Mouse (Mus musculus) telencephalon, adult 2 months (tissue): ENCODE results near the gene Ap3b1.
"Not testable (repeated sequence)": the region's sequence is repeated elsewhere in the genome, so short reads cannot be mapped to it uniquely, and the experiment has no call there.

ENCODE experiments used
- DNase-seq: peaks from one replicate; pipeline ENCODE4 v3.0.0-alpha.2; 2011; ENCODE audit warnings: low read depth, low spot score

Gene Ap3b1

DNA sequence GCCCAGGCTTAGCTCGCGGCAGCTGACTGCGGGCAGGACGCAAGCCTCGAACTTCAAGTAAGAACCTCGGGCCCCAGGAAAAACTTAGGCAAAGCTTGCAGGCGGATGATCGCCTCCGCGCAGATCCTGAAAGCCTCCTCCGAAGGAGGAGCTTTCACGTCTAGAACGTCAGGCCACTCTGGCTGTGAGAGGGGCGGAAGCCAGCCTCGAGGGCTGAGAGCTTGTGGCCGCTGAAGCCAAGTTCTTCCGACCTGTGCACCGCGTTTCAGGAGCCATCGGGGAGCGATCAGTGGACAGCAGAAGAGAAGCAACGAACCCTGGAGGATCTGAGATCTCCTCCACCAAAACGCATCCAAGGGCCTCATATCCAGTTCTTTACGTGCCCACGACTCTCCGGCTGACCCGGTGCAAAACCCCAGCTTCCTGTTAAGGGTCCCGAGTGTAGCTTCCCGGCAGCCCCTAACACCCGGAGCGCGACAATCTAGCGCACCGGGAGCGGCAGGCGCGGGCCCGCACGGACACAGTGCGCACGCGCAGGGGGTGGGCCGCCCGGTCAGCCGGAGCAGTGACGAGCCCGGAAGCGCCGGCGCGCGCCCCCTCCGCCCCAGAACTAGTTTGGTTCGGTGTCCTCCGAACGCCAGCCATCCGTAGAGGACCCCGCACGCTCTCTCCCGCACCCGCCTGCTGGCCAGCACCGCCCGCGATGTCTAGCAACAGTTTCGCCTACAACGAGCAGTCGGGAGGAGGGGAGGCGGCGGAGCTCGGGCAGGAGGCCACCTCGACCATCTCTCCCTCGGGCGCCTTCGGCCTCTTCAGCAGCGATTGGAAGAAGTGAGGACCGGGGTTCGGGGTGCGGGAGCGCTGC is at the start of gene Ap3b1:
Ap3b1 (plus strand) TSS at position 560 of the 865 bp plus-strand sequence.
- DNase-seq: peak; percentile 68

DNA sequence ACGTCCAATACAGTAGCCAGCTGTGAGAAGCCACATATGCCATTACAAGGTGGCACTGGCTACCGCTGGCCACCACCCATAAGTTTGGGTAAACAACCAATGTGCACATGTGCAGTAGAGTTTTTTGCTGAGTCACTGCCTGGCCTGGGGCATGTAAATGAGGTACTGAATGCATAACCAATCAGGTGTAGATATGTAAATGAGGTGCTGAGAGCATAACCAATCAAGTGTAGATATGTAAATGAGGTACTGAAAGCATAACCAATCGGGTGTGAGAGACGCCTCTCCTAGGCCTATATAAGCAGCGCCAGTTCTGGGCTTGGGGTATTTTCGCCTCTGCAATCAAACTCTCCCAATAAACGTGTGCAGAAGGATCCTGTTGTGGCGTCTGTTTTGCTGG is 45.9 kb upstream of the Ap3b1 start:
- not testable (repeated sequence) for DNase-seq

DNA sequence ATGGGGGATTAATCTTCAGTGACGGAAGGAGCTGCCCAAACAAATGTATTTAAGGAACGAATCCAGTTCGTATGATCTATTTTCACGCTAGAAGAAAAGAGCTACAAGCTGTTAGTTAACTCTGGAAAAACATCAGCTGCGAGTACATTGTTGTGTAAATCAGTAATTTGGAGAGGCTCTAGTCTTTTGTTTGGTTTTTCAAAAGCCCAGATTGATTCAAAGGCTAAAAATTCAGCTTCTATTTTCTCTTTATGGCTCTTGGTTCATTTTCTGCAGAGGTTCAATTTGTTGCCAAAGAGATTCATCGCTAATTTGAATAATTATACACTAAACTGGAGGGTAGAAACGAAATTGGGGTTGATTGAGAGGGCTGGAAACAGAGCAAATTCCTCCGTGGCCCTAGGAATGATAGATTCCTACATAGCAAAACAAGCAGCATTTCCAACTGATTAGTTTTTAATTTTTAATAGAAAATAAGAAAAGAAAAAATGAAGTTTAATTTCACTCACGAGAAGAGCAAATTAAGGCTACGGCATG is 41.7 kb upstream of the Ap3b1 start:
- DNase-seq: peak; percentile 57

- no peak for DNase-seq
Observed at GRCm38 (mm10) chr13:94321094-94321792, 37.5 kb upstream of the Ap3b1 start.

- DNase-seq: no peak
Observed at GRCm38 (mm10) chr13:94322475-94322874, 36.3 kb upstream of the Ap3b1 start.

- no peak for DNase-seq
Observed at GRCm38 (mm10) chr13:94328063-94328462, 30.7 kb upstream of the Ap3b1 start.

DNA sequence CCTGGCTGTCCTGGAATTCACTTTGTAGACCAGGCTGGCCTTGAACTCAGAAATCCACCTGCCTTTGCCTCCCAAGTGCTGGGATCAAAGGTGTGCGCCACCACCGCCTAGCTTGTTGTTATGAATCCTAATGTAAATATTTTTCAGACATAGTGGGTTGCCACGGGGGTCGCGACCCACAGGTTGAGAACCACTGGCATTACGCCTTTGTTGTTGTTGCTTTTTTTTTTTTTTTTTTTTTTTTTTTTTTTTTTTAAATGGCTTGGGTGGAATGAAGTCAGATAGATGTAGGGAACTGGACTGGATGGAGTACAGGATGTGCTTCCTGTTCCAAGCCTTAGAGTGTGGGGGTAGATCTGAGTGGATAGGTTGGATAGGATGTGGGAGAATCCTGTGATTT is 29.8 kb upstream of the Ap3b1 start:
- not testable (repeated sequence) for DNase-seq

DNA sequence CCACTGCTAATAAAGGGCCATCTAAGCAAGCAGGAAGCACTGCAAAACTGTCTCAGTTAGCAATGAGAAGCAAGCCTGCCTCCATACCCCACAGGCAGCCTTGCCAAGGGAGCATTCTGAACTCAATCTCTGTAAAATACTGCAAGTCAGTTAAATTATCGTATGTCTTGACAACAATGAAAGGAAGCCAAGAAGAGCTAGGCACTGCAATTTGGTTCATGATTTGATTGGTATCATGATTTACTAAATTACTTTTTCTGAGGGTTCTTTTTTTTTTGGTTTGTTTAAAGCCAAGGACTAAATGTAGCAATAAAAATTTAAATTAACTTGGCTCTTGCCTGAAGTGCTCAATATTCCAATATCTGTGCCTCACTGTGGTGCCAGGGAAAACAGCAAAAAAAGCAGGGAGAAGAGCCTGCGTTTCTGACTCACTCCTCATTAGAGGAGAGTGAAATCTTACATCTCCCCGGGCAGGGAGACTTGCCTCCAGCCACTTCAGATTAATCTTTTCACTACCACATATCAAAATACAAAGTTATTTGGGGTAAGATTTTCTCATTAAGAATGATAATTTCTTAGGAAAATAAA is 28.3 kb upstream of the Ap3b1 start:
- DNase-seq: peak; percentile 28

- no peak for DNase-seq
Observed at GRCm38 (mm10) chr13:94338357-94338756, 20.4 kb upstream of the Ap3b1 start.

DNA sequence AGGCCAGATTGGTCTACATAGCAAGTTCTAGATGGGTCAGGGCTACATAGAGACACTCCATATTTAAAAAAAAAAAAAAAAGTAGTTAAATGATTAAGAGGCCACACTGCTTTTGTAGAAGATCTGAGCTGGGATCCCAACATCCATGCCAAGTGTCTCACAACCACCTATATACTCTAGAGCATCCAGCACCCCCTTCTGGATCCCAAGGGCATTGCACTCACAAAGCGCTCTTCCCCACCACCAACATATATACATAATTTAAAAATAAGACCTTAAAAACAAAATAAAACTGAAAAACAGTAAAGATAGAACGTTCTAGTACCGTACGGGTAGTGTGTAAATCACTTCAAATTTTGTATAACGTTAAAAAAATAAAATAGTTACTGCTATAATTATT is 15.6 kb upstream of the Ap3b1 start:
- no peak for DNase-seq

- not testable (repeated sequence) for DNase-seq
Observed at GRCm38 (mm10) chr13:94344600-94344999, 14.2 kb upstream of the Ap3b1 start.

DNA sequence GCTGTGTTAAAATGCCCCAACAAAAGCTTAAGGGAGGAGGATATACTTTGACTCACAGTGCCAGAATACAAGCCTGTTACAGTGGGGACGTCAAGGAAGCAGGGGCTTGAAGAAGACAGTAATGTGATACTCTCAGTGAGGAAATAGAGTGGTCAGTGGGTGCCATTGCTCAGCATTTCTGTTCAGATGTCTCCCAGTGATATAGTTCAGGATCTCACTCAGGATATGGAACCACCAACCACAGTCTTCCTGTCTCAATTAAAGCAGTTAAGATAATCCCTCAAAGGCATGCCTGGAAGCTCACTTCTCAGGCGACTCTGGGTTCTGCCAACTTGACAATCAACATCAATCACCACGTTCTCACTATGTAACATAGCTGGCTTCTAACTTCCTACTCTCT is 4.2 kb upstream of the Ap3b1 start:
- no peak for DNase-seq

GRCm38 (mm10) chr13:94358101-94358400 is 709 bp upstream of the Ap3b1 start:
- DNase-seq: no peak

DNA sequence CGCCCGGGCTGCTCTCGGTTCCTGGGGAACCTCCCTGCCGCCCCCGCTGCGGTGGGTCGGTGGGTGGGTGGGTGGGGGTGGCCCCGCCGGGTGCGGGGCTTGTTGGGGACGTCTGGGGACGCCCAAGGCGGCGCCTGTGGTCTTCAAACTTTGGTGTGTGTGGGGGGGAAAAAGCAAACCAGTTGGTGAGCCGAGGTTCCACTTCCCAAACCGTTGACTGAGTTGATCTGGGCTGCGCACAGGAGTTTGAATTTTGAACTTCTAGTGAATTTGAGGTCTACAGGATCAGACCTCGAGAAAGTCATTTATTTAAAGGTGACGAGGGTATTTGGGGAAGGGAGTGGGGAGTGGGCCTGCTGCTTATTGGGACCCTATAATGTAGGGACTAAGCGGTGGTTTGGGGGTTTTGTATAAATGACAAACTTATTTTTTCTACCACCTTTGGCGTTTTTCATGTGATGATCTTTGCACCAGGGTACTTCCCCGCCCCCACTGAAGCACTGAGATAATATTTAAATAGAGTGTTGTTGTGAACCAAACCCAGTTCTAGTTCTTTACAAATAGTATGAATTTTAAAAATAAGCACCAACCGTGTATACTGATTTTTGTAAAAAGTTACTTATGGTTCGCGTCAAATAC is 641 bp downstream of the Ap3b1 start:
- no peak for DNase-seq

DNA sequence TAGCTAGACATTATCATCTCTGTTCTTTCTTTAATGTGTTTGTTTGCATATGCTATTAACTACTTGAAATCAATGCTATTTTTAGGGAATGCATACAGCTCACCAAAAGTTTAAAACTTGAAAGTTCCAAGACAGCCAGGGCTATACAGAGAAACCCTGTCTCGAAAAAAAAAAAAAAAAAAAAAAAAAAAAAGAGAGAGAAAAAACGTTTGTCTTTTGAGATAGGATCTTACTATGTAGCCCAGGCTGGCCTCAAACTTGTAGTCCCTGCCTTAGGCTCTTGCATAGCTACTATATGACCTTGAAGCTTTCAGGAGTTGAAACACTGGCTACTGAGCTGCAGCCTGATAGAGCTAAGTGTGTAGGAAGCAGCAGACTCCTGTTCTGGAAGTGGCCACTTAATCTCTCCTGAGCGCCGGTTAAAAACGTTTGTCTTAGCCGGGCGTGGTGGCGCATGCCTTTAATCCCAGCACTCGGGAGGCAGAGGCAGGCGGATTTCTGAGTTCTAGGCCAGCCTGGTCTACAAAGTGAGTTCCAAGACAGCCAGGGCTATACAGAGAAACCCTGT is 2.3 kb downstream of the Ap3b1 start:
- DNase-seq: not testable (repeated sequence)

DNA sequence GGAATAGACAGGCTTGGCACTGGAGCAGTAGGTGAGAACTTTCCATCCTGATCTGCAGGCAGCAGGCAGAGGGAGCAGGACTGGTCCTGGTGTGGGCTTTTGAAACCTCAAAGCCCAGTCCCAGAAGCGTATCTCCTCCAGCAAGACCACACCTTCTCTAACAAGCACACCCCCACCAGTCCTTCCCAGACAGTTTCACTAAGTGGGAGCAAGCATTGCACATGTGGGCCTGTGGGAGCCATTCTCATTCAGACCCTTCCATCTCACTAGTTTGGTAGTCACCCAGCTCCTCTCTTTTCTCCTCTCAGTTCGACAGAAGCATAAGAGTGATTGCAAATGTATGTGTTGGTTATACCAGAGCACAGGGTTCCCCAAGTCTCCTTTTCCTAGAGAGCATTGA is 5.6 kb downstream of the Ap3b1 start:
- no peak for DNase-seq

DNA sequence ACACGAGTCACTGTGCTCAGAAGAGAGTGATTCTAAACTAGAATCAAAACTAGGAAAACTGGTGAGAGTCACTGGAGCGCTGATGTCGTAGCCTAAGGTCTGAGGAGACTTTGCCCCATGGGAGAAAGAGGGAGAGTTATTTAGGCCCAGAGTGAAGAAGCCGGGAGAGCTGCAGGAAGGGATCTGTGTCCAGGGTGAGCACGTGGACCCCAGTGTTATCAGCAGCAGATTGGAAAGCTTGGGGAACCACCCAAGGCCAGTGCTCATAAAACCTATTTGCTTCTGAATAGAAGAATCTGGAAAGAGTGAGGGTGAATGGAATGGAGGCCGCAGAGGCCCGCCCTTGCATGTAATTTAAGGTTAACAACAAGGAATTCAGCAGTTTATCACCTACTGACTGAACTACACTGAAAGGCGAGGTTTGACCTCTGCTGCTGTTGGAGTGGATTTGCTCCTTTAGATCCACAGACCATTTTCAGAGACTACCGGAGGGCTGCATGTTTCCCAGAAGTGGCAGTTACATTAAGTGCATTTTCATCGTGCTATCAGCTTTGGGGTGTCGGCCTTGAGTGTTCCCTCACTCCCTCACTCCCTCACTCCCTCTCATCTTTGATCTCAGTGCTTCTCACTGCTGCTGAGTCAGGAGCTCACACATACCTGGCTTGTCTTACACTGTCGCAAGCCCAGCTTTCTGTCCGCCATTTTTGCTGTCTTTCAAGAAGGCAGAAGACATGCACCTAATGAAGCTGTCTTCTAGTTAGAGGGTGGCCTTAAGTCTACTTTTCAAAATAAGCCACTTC is 6.5 kb downstream of the Ap3b1 start:
- DNase-seq: no peak

DNA sequence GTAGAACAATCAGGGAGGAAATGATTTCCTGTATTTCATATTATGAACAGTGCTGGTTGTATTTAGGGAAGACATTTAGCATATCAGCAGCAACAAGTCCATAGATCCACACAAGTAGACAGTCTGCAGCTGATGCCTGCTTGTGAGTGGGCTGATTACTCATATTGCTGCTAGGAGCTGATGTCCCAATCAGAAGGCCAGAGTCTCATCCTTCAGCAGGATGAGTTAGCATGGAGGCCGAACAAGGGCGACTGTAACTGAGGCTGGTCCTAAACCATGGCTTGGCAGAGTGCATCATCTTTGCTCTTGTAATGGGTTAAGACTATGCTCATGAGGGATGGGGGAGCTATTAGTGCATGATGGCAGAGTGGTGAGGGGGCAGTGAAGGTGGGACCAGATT is 9.1 kb downstream of the Ap3b1 start:
- no peak for DNase-seq

DNA sequence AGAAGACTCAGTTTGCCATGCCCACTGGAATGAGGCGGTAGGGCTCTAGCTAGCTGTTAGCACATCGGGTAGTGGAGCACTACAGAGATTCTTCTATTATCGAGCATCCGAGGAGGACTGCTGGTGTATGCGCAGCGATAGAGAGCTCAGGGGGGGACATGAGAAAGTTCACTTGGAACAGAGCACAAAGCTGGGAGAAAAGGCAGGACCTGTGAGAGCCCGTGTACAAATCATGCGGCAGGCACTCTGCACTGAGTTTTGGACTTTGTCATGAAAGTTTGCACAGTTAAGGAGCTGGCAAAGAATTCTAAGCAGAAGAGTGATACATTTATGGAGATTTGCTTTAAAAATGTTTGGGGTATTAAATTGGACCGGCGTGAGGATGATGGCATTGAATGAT is 11.8 kb downstream of the Ap3b1 start:
- DNase-seq: no peak

DNA sequence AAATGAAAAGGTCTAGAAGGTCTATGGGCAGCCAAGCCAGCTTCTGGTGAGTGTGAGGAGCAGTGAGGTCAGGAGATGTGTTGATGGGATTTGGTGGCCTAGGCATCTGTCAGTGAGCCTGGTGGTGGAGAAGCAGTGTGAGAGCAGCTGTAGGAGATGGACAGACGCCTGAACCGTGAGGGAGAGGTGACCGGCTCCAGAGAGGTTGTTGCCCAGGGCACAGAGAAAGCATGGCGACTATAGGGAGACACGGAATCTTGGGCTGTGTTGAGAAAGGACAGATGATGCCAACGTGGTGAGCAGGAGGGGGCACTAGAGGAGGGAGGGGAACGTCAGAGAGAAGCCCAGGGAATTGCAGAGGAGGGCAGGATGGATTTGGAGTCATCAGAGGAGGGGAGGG is 13.3 kb downstream of the Ap3b1 start:
- no peak for DNase-seq

DNA sequence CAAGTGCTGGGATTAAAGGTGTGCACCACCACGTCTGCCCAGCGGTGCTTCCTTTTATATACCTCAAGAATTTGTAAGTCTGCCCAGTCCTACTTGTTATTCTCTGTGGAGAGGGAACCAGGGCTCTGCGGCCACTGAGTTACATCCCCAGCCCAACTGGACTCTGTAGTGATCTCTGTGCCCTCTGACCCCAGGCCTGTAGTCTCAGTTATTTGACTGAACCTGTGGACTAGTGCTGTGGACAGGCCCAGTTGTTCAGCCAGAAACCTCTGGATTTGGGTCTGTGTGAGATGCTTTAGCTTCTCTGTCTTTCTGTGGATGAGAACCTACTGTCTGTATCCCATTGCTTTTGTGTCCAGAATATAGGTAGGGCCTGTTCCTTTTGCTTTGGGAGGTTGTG is 15.4 kb downstream of the Ap3b1 start:
- DNase-seq: no peak
